Mouse (Mus musculus) heart, postnatal 0 days (tissue): ENCODE results near the gene Themis2.

Source experiments
- CTCF ChIP-seq: IDR thresholded peaks from 2 replicates; pipeline ENCODE4 v1.5.1; 2016; ENCODE audit warnings: antibody characterized with exemption, control low read depth, low read depth
- EP300 ChIP-seq: IDR thresholded peaks from 2 replicates; pipeline ENCODE4 v1.6.1; 2016; ENCODE audit warnings: antibody characterized with exemption, low read depth

GRCm38 (mm10) chr4:132806620-132807191 lies 10.5 kb upstream of the Themis2 start:
- TF ChIP-seq CTCF (no peak), EP300 (no peak)
